ENCODE assay signal across 11 mouse cellular contexts in the genomic region with DNA sequence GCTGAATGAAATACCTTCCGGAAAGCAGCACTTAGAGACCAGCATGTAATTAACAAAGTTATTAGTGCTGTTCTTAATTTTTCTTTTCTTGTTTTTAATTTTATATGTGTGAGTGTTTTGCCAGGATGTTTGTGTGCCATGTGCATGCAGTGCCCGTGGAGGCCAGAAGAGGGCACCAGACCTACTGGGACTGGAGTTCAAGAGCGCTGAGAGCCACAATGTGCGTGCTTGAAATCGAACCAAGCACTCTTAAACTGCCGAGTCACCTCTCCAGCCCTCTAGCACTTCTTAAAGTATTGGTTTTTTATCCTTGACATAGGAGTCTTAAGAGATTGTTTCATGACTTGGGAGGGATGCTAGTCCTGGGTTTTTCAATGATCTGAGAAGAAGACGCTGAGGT. TPM values are rescaled to one million over a fixed set of nuclear protein-coding genes. Genes with fewer than 3 reads are reported as not detected.
A peak's percentile ranks its signal among the peaks of the same experiment; 100 is the strongest.
DNase-seq lines count a peak whose midpoint lies in the region; ATAC-seq and TF ChIP-seq lines count a peak whose summit lies in the region.
"Had no signal": no experiment of that assay in that cellular context is flagged by ENCODE, and none has a peak within 500 bp of the region (broad histone marks: within the 10 kb centered on the region; RNA-seq: fewer than 3 reads in every experiment).

No protein-coding gene starts in this region.

- H3K4me2 ChIP-seq in liver, embryonic 12.5 days = no peak overlapping the region
- H3K4me2 ChIP-seq: forebrain, embryonic 13.5 days had no signal

- DNase-seq in adrenal gland, postnatal 14 days = peak; percentile 8
- no peak for DNase-seq in adrenal gland, adult 18-20 months (ENCODE audit: low spot score in 2 of 2)
- DNase-seq in liver, adult 2 months (ENCODE audit: extremely low read depth, low read depth, low spot score) = no peak
- DNase-seq in WW6 (ENCODE audit: low read depth, low spot score) = peak; percentile 39
- no peak for DNase-seq in cerebellum, adult 8-10 months
- DNase-seq: cerebellum, adult 11-12 months had no signal

- no peak for TF ChIP-seq POLR2A in liver, adult 2 months (IDR thresholded peaks at IDR 0.05; ENCODE audit: extremely low read depth, insufficient read depth, low read length)
- no peak for TF ChIP-seq POLR2A in testis, adult 2 months (IDR thresholded peaks at IDR 0.05; ENCODE audit: control insufficient read depth, low read depth, low read length)

- H3K4me1 ChIP-seq in liver, adult 2 months (ENCODE audit: control insufficient read depth, insufficient read depth, low read length) = no peaks in the 10 kb centered on the region
- H3K4me1 ChIP-seq in liver, embryonic 12.5 days = no peaks in the 10 kb centered on the region
- no peaks in the 10 kb centered on the region for H3K4me1 ChIP-seq in testis, adult 2 months (ENCODE audit: control insufficient read depth, insufficient read depth, low read length)

- H3K27ac ChIP-seq in liver, adult 2 months (replicated peaks; ENCODE audit: insufficient read depth, low read depth, low read length) = no peak overlapping the region
- H3K27ac ChIP-seq in liver, embryonic 12.5 days = no peak overlapping the region
- H3K27ac ChIP-seq in testis, adult 2 months (ENCODE audit: control insufficient read depth, insufficient read depth, low read depth, low read length) = no peak overlapping the region
- H3K27ac ChIP-seq: forebrain, embryonic 13.5 days had no signal

- H3K9ac ChIP-seq in liver, adult 2 months (ENCODE audit: low read depth, low read length) = no peak overlapping the region
- no peak overlapping the region for H3K9ac ChIP-seq in liver, embryonic 12.5 days
- H3K9ac ChIP-seq: forebrain, embryonic 13.5 days had no signal

- no peak for ATAC-seq in liver, embryonic 12.5 days
- no peak for ATAC-seq in cerebellum, adult (ENCODE audit: insufficient number of reproducible peaks, low FRiP score, low TSS enrichment)
- ATAC-seq: forebrain, embryonic 13.5 days had no signal

- H3K27me3 ChIP-seq in liver, adult 2 months (ENCODE audit: control insufficient read depth, insufficient read depth, low read length) = no peaks in the 10 kb centered on the region
- H3K27me3 ChIP-seq in liver, embryonic 12.5 days (replicated peaks) = no peaks in the 10 kb centered on the region
- H3K27me3 ChIP-seq in testis, adult 2 months (ENCODE audit: control insufficient read depth, insufficient read depth, low read length) = no peaks in the 10 kb centered on the region
- H3K27me3 ChIP-seq: forebrain, embryonic 13.5 days had no signal

- 89% methylated on average over 7 of the region's 7 CpGs for WGBS in liver, adult 2 months
- WGBS in liver, embryonic 12.5 days (ENCODE audit: insufficient replicate concordance) = 73% methylated on average over 7 of the region's 7 CpGs

- H3K9me3 ChIP-seq in liver, embryonic 12.5 days (replicated peaks) = no peaks in the 10 kb centered on the region
- H3K9me3 ChIP-seq: forebrain, embryonic 13.5 days had no signal

- H3K79me2 ChIP-seq in liver, adult 2 months (ENCODE audit: control insufficient read depth, insufficient read depth, low read length) = no peaks in the 10 kb centered on the region

- no peaks in the 10 kb centered on the region for H3K36me3 ChIP-seq in liver, adult 2 months (ENCODE audit: control insufficient read depth, insufficient read depth, low read length)
- no peaks in the 10 kb centered on the region for H3K36me3 ChIP-seq in liver, embryonic 12.5 days
- H3K36me3 ChIP-seq in testis, adult 2 months (ENCODE audit: control insufficient read depth, insufficient read depth, low read length) = no peaks in the 10 kb centered on the region

- peak; percentile 78 for TF ChIP-seq CTCF in liver, adult 2 months (IDR thresholded peaks at IDR 0.05; ENCODE audit: low read depth, low read length)
- peak; percentile 87; the same call in 1 of the 2 replicates for TF ChIP-seq CTCF in testis, adult 2 months (IDR thresholded peaks at IDR 0.05; ENCODE audit: control insufficient read depth, insufficient read depth, insufficient replicate concordance, low read depth, low read length)

- no peak overlapping the region for H3K4me3 ChIP-seq in liver, adult 2 months (ENCODE audit: insufficient read depth, low read depth, low read length)
- H3K4me3 ChIP-seq in liver, embryonic 12.5 days = no peak overlapping the region
- peak overlapping the region; percentile 62 for H3K4me3 ChIP-seq in testis, adult 2 months (ENCODE audit: control insufficient read depth, low read depth, low read length)
- H3K4me3 ChIP-seq: forebrain, embryonic 13.5 days; megakaryocyte, embryonic 14.5 days had no signal

RNA-seq across cellular contexts. Expression of gene Fam81a, which starts 26.6 kb away (rescaled TPM):
- total RNA-seq in adrenal gland, postnatal 14 days (2021) = 3.4 and 3.5 TPM in 2 replicates
- total RNA-seq in adrenal gland, adult 18-20 months (2021) = 1 to 10 TPM; 1.7 to 1.9 TPM
- total RNA-seq in liver, adult 2 months (2014; rRNA removed) = 2.5 and 2.6 TPM in 2 replicates
- polyA plus RNA-seq in liver, adult 2 months (2012; rRNA removed) = 0.44 and 0.57 TPM in 2 replicates
- 0.74 and 0.98 TPM in 2 replicates for polyA plus RNA-seq in liver, embryonic 12.5 days (2016; fragmentation: Nextera tagmentation; extraction: Ambion mirVana)
- polyA plus RNA-seq in testis, adult 2 months (2012; rRNA removed) = 0.32 and 0.60 TPM in 2 replicates

RNA-seq across cellular contexts. Expression of gene Myo1e, which starts 38.2 kb away (rescaled TPM):
- total RNA-seq in adrenal gland, postnatal 14 days (2021) = 21.3 and 22.5 TPM in 2 replicates
- 10 to 100 TPM; 23.3 to 27.6 TPM for total RNA-seq in adrenal gland, adult 18-20 months (2021)
- total RNA-seq in liver, adult 2 months (2014; rRNA removed) = 25.1 and 27.2 TPM in 2 replicates
- 9.2 and 11.2 TPM in 2 replicates for polyA plus RNA-seq in liver, adult 2 months (2012; rRNA removed)
- polyA plus RNA-seq in liver, embryonic 12.5 days (2016; fragmentation: Nextera tagmentation; extraction: Ambion mirVana) = 4.0 and 4.2 TPM in 2 replicates
- 2.3 and 2.6 TPM in 2 replicates for polyA plus RNA-seq in testis, adult 2 months (2012; rRNA removed)

Comparison
In these comparisons a context has a peak if more than half of its experiments do, and no peak if none do; other contexts are left out.
1. DNase-seq: peak in adrenal gland, postnatal 14 days (single experiment) and WW6 (single experiment); none in adrenal gland, adult 18-20 months (0 of 2), liver, adult 2 months (single experiment) and cerebellum, adult 8-10 months (single experiment).